Mouse (Mus musculus): ENCODE measurements around the gene Map2k5.

DNA sequence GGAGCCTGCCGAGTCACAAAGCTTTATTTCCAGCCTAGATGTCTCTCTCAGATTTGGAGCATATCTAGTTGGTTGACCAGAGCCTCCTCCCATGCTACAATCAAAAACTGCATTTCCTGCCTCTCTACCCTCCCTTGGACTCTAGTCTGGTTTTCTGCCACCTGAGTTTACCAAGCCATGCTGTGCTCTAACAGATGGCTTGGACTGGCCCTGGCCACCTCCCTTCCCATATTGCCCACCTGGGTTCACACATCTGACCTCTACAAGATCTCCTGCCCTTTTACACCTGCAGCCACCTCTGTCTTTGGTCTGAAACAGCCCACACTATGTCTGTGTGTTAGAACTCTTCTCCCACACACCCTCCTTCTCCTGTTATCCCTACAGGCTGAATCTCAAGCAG lies 29.6 kb downstream of the Map2k5 start:
- TF ChIP-seq POLR2A (IDR thresholded peaks at IDR 0.05; ENCODE audit: borderline replicate concordance, low read depth, low read length), result no peak
- TF ChIP-seq CTCF (IDR thresholded peaks at IDR 0.05; ENCODE audit: low read depth, low read length), result no peak

All from bone marrow macrophage, adult 2 months (primary cell).